Mouse (Mus musculus) hindbrain, embryonic 10.5 days (tissue): ENCODE results near the gene Mrgpra2a. TPM values are rescaled to one million over a fixed set of nuclear protein-coding genes. Genes with fewer than 3 reads are reported as not detected.
"Not testable (repeated sequence)": the region's sequence is repeated elsewhere in the genome, so short reads cannot be mapped to it uniquely, and the experiment has no call there.

Source experiments
- DNase-seq: peaks from one replicate; pipeline ENCODE4 v3.0.0-alpha.2; 2017; ENCODE audit warnings: low spot score
- H3K27ac ChIP-seq: fragments of 300-500 bp; sonication (generic); 2 replicates; pipeline ENCODE4 v1.5.1; 2016; ENCODE audit warnings: mild to moderate bottlenecking, moderate library complexity
- H3K27me3 ChIP-seq: fragments of 300-500 bp; sonication (generic); 2 replicates; pipeline ENCODE4 v1.6.1; 2016; ENCODE audit warnings: mild to moderate bottlenecking; ENCODE audit not compliant: poor library complexity, insufficient read depth, severe bottlenecking
- H3K36me3 ChIP-seq: fragments of 300-500 bp; sonication (generic); 2 replicates; pipeline ENCODE4 v1.6.1; 2016; ENCODE audit warnings: mild to moderate bottlenecking, moderate library complexity
- H3K4me1 ChIP-seq: fragments of 300-500 bp; sonication (generic); replicated peaks from 2 replicates; pipeline ENCODE4 v1.6.1; 2016; ENCODE audit warnings: mild to moderate bottlenecking
- H3K4me3 ChIP-seq: fragments of 300-500 bp; sonication (generic); 2 replicates; pipeline ENCODE4 v1.5.1; 2016; ENCODE audit warnings: mild to moderate bottlenecking, moderate library complexity
- H3K9me3 ChIP-seq: fragments of 300-500 bp; sonication (generic); 2 replicates; pipeline ENCODE4 v1.6.1; 2016; ENCODE audit warnings: mild to moderate bottlenecking, moderate library complexity
- WGBS: fragments of 180-500 bp; shearing (Covaris S2); methylation state at CpG from one replicate; pipeline ENCODE4 v1.1.7; 2016; 5-methylcytosine and 5-hydroxymethylcytosine counted together
- polyA plus RNA-seq: library from polyadenylated mRNA; unstranded; fragments of >200 nt; fragmentation: Nextera tagmentation; extraction: Ambion mirVana; gene quantifications from 2 replicates; pipeline ENCODE4 v1.2.1, GENCODE M21; 2016

Mrgpra2a gene
- not detected in 2 replicates for polyA plus RNA-seq

DNA sequence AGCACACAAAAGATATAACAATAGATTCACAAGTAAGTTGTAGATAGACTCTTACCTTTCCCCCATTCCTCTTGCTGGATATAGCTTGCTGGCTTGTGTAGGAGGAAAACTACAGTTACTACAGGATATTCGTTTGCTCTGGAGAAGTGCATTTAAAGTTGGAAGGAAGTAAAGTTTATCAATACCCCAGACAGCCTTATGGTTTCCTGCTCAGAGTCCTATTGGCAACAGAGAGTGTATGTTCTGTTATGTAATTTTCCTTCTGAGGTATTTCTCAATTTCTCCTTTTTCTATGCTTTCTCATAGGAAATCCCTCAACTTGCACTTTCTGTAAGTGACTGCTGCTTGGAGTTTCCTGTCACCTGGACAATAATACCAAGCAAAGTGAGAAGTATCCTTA, at the start of gene Mrgpra2a:
Gene Mrgpra2a (minus strand): TSS at position 125 of the 400 bp plus-strand sequence.
- not testable (repeated sequence) for H3K4me3 ChIP-seq, H3K27me3 ChIP-seq, H3K9me3 ChIP-seq, H3K36me3 ChIP-seq, DNase-seq, H3K27ac ChIP-seq, H3K4me1 ChIP-seq
- no CpG with 5 or more reads among the region's 1 CpGs for WGBS

DNA sequence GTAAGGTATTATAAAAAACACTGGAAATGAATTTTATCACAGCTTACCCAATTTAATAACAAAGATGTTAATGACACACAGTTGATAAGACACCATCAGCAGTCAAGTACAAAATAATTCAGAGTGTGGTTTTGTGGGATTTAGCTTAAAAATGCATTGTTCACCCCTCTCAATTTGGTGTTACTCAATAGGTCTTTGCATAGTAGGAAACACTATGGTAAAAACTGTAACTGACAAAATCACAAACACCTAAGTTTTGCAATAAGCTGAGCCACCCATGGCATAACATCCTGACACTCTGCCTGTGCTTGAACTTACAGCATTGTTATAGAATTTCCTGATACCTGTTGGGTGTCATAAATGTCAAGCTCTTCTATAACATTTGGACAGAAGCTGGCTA, 39.3 kb upstream of the Mrgpra2a start:
- H3K9me3 ChIP-seq = peaks cover 26% of the 10 kb centered on the region
- not testable (repeated sequence) for H3K27me3 ChIP-seq, H3K4me3 ChIP-seq, H3K36me3 ChIP-seq, H3K27ac ChIP-seq, H3K4me1 ChIP-seq, DNase-seq

DNA sequence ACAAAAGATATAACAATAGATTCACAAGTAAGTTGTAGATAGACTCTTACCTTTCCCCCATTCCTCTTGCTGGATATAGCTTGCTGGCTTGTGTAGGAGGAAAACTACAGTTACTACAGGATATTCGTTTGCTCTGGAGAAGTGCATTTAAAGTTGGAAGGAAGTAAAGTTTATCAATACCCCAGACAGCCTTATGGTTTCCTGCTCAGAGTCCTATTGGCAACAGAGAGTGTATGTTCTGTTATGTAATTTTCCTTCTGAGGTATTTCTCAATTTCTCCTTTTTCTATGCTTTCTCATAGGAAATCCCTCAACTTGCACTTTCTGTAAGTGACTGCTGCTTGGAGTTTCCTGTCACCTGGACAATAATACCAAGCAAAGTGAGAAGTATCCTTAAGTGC, 37.5 kb upstream of the Mrgpra2a start:
- DNase-seq, H3K27me3 ChIP-seq, H3K4me3 ChIP-seq, H3K36me3 ChIP-seq, H3K4me1 ChIP-seq, H3K27ac ChIP-seq: not testable (repeated sequence)
- peaks cover 13% of the 10 kb centered on the region; the same call in 1 of the 2 replicates for H3K9me3 ChIP-seq
- no CpG with 5 or more reads among the region's 1 CpGs for WGBS

DNA sequence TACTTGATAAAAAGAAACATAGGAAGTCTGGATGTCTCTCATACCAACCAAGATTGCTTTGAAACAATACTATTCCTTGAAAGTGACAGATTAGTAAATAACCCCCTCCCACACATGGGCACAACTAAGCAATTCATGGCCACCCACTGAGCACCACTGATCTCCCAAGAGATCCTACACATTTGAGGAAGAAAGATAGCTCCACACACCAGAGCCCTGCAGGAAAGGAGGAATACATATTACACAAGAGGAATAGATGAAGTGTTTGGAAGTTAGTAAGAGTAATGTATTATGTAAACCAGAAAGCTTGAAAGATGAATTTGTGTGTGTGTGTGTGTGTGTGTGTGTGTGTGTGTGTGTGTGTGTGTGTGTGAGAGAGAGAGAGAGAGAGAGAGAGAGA, 31.2 kb upstream of the Mrgpra2a start:
- H3K36me3 ChIP-seq, DNase-seq, H3K27me3 ChIP-seq, H3K4me3 ChIP-seq, H3K9me3 ChIP-seq, H3K27ac ChIP-seq, H3K4me1 ChIP-seq: not testable (repeated sequence)

DNA sequence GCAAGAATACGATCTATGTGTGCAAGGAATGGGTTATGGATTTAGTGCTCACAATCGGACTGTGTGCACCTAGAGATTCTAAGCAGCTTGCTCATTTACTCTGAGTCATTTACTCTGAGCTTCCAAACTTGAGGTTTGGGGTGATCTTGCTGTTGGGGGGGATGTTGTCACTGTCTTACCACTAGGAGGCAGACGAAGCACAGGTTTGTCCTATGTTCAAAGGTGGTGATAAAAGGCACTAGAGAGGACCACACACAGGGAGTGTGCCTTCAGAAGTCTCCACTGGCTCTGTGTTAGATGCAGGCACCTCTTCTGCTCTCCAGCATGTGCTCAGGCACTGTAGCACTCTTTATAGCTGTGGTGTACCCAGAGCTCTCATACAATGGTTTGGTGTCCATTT, 22.0 kb upstream of the Mrgpra2a start:
- H3K9me3 ChIP-seq, DNase-seq, H3K4me1 ChIP-seq, H3K4me3 ChIP-seq, H3K36me3 ChIP-seq, H3K27ac ChIP-seq, H3K27me3 ChIP-seq: not testable (repeated sequence)
- 58% methylated on average over 2 of the region's 3 CpGs for WGBS

DNA sequence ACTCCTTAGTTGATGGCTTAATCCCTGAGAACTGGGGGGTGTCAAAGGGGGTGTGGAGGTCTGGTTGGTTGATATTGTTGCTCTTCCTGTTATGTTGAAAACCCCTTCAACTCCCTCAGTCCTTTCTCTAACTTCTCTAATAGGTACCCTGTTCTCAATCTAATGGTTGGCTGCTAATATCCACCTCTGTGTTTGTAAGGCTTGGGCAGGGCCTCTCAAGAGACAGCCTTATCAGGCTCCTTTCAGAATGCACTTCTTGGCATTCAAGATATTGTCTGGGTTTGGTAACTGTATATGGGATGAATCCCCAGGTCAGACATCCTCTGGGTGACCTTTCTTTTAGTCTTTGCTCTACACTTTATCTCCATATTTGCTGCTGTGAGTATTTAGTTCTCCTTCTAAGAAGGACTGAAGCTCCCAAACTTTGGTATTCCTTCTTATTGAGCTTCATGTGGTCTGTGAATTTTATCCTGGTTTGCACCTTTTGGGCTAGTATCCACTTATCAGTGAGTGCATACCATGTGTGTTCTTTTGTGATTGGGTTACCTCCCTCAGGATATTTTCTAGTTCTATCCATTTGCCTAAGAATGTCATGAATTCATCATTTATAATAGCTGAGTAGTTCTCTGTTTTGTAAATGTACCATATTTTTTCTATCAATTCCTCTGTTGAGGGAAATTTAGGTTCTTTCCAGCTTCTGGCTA, 13.5 kb upstream of the Mrgpra2a start:
- DNase-seq = not testable (repeated sequence)

DNA sequence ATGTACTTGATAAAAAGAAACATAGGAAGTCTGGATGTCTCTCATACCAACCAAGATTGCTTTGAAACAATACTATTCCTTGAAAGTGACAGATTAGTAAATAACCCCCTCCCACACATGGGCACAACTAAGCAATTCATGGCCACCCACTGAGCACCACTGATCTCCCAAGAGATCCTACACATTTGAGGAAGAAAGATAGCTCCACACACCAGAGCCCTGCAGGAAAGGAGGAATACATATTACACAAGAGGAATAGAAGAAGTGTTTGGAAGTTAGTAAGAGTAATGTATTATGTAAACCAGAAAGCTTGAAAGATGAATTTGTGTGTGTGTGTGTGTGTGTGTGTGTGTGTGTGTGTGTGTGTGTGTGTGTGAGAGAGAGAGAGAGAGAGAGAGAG, 6.2 kb downstream of the Mrgpra2a start:
- H3K9me3 ChIP-seq, H3K4me1 ChIP-seq, H3K4me3 ChIP-seq, H3K27me3 ChIP-seq, H3K36me3 ChIP-seq, H3K27ac ChIP-seq, DNase-seq: not testable (repeated sequence)

More for the DNA sequence above, 13.5 kb upstream of the Mrgpra2a start:
- H3K4me1 ChIP-seq, H3K27me3 ChIP-seq, H3K4me3 ChIP-seq, H3K27ac ChIP-seq, H3K9me3 ChIP-seq, H3K36me3 ChIP-seq: not testable (repeated sequence)

DNA sequence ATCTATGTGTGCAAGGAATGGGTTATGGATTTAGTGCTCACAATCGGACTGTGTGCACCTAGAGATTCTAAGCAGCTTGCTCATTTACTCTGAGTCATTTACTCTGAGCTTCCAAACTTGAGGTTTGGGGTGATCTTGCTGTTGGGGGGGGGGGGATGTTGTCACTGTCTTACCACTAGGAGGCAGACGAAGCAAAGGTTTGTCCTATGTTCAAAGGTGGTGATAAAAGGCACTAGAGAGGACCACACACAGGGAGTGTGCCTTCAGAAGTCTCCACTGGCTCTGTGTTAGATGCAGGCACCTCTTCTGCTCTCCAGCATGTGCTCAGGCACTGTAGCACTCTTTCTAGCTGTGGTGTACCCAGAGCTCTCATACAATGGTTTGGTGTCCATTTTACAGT, 15.5 kb downstream of the Mrgpra2a start:
- not testable (repeated sequence) for DNase-seq, H3K27me3 ChIP-seq, H3K9me3 ChIP-seq, H3K36me3 ChIP-seq, H3K27ac ChIP-seq, H3K4me1 ChIP-seq, H3K4me3 ChIP-seq
- WGBS = 30% methylated on average over 1 of the region's 2 CpGs

DNA sequence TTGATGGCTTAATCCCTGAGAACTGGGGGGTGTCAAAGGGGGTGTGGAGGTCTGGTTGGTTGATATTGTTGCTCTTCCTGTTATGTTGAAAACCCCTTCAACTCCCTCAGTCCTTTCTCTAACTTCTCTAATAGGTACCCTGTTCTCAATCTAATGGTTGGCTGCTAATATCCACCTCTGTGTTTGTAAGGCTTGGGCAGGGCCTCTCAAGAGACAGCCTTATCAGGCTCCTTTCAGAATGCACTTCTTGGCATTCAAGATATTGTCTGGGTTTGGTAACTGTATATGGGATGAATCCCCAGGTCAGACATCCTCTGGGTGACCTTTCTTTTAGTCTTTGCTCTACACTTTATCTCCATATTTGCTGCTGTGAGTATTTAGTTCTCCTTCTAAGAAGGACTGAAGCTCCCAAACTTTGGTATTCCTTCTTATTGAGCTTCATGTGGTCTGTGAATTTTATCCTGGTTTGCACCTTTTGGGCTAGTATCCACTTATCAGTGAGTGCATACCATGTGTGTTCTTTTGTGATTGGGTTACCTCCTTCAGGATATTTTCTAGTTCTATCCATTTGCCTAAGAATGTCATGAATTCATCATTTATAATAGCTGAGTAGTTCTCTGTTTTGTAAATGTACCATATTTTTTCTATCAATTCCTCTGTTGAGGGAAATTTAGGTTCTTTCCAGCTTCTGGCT, 24.0 kb downstream of the Mrgpra2a start:
- H3K9me3 ChIP-seq, DNase-seq, H3K27ac ChIP-seq, H3K36me3 ChIP-seq, H3K4me1 ChIP-seq, H3K4me3 ChIP-seq, H3K27me3 ChIP-seq: not testable (repeated sequence)

DNA sequence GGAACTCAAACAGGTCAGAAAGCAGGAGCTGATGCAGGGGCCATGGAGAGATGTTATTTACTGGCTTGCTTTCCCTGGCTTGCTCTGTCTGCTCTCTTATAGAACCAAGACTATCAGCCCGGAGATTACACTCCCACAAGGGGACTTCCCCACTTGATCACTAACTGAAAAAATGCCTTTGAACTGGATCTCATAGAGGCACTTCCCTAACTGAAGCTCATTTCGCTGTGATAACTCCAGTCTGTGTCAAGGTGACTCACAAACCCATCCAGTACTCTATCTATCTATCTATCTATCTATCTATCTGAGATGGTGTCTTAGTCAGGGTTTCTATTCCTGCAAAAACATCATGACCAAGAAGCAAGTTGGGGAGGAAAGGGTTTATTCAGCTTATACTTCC, 41.3 kb downstream of the Mrgpra2a start:
- H3K27ac ChIP-seq = no peak overlapping the region
- H3K4me3 ChIP-seq = no peak overlapping the region
- H3K4me1 ChIP-seq = no peaks in the 10 kb centered on the region
- no peaks in the 10 kb centered on the region for H3K27me3 ChIP-seq
- WGBS = 69% methylated on average over 2 of the region's 2 CpGs
- H3K36me3 ChIP-seq = no peaks in the 10 kb centered on the region
- peaks cover 43% of the 10 kb centered on the region for H3K9me3 ChIP-seq
- DNase-seq = no peak

DNA sequence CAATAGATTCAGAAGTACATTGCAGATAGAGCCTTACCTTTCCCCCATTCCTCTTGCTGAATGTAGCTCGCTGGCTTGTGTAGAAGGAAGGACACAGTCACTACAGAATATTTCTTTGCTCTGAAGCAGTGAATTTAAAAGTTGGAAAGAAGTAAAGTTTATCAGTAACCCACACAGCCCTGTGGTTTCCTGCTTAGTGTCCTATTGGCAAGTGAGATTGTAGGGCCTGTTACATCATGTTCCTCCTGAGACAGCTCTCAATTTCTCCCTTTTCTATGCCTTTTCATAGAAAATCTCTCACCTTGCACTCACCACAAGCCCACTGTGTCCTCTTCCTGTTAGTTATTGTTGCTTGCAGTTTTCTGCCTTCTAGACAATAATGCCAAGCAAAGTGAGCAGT, 42.4 kb downstream of the Mrgpra2a start:
- no peaks in the 10 kb centered on the region for H3K4me1 ChIP-seq
- DNase-seq = no peak
- no peak overlapping the region for H3K4me3 ChIP-seq
- no peak overlapping the region for H3K27ac ChIP-seq
- H3K9me3 ChIP-seq = peaks cover 43% of the 10 kb centered on the region
- H3K27me3 ChIP-seq = no peaks in the 10 kb centered on the region
- WGBS = 43% methylated on average over 1 of the region's 1 CpGs
- no peaks in the 10 kb centered on the region for H3K36me3 ChIP-seq

DNA sequence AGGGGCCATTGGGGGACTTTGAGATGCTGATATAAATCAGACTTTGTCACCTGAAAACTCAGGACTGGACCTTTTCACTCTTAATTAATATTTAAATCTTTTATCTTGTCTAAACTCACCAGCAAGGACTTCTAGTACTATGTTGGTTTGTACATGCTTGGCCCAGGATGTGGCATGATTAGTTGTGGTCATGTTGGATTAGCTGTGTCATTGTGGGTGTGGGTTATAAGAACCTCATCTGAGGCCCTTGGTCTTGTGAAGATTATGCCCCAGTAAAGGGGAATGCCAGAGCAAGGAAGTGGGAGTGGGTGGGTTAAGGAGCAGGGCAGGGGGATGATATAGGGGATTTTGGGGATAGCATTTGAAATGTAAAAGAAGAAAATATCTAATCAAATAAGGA, 50.8 kb downstream of the Mrgpra2a start:
- no peaks in the 10 kb centered on the region for H3K36me3 ChIP-seq
- DNase-seq = no peak
- H3K9me3 ChIP-seq = peaks cover 42% of the 10 kb centered on the region
- H3K4me1 ChIP-seq = no peaks in the 10 kb centered on the region
- no peak overlapping the region for H3K4me3 ChIP-seq
- H3K27ac ChIP-seq = no peak overlapping the region
- H3K27me3 ChIP-seq = no peaks in the 10 kb centered on the region
